ENCODE assay signal across 11 mouse cellular contexts in genomic region chr9:88542816-88543215, GRCm38 (mm10). TPM values are rescaled to one million over a fixed set of nuclear protein-coding genes. Genes with fewer than 3 reads are reported as not detected.
A peak's percentile ranks its signal among the peaks of the same experiment; 100 is the strongest.
DNase-seq lines count a peak whose midpoint lies in the region; ATAC-seq and TF ChIP-seq lines count a peak whose summit lies in the region.
"Had no signal": no experiment of that assay in that cellular context is flagged by ENCODE, and none has a peak within 500 bp of the region (broad histone marks: within the 10 kb centered on the region; RNA-seq: fewer than 3 reads in every experiment).

No protein-coding gene starts in this region.

- no peaks in the 10 kb centered on the region for H3K9me3 ChIP-seq in liver, postnatal 0 days (ENCODE audit: low read length)
- H3K9me3 ChIP-seq in liver, embryonic 12.5 days (replicated peaks), result no peaks in the 10 kb centered on the region
- no peaks in the 10 kb centered on the region for H3K9me3 ChIP-seq in forebrain, embryonic 16.5 days (ENCODE audit: control insufficient read depth, low read length)
- H3K9me3 ChIP-seq: stomach, embryonic 15.5 days had no signal

- H3K27me3 ChIP-seq in liver, postnatal 0 days (ENCODE audit: insufficient read depth, low read length), result no peaks in the 10 kb centered on the region
- H3K27me3 ChIP-seq in liver, embryonic 12.5 days (replicated peaks), result no peaks in the 10 kb centered on the region
- H3K27me3 ChIP-seq in forebrain, embryonic 16.5 days (replicated peaks; ENCODE audit: control insufficient read depth, insufficient read depth, low read length), result no peaks in the 10 kb centered on the region
- H3K27me3 ChIP-seq: stomach, embryonic 15.5 days had no signal

- TF ChIP-seq CTCF in liver, postnatal 0 days (IDR thresholded peaks at IDR 0.05; ENCODE audit: low read depth), result peak; percentile 58

- 30% methylated on average over 2 of the region's 2 CpGs for WGBS in liver, postnatal 0 days (ENCODE audit: insufficient replicate concordance)
- WGBS in liver, embryonic 12.5 days (ENCODE audit: insufficient replicate concordance), result 33% methylated on average over 2 of the region's 2 CpGs
- WGBS in forebrain, embryonic 16.5 days, result 25% methylated on average over 2 of the region's 2 CpGs

- no peaks in the 10 kb centered on the region for H3K36me3 ChIP-seq in liver, postnatal 0 days (replicated peaks; ENCODE audit: insufficient read depth, low read length)
- H3K36me3 ChIP-seq in liver, embryonic 12.5 days, result no peaks in the 10 kb centered on the region
- H3K36me3 ChIP-seq in forebrain, embryonic 16.5 days (ENCODE audit: control insufficient read depth, insufficient read depth), result no peaks in the 10 kb centered on the region
- H3K36me3 ChIP-seq: stomach, embryonic 15.5 days had no signal

- peak; percentile 38; the same call in 1 of the 2 replicates for ATAC-seq in liver, postnatal 0 days
- no peak for ATAC-seq in liver, embryonic 12.5 days
- ATAC-seq in forebrain, embryonic 16.5 days, result peak; percentile 32

- intact Hi-C loops in gastrocnemius, postnatal 14 days (cut with DNase I; ENCODE audit: low total_unique reads), result no loop called here

- H3K9ac ChIP-seq in liver, postnatal 0 days (replicated peaks), result no peak overlapping the region
- no peak overlapping the region for H3K9ac ChIP-seq in liver, embryonic 12.5 days
- no peak overlapping the region for H3K9ac ChIP-seq in forebrain, embryonic 16.5 days (replicated peaks; ENCODE audit: low read depth, low read length)
- H3K9ac ChIP-seq: stomach, embryonic 15.5 days had no signal

- no peak for TF ChIP-seq EP300 in liver, postnatal 0 days (IDR thresholded peaks at IDR 0.05; ENCODE audit: low read depth)

- peak; percentile 34 for DNase-seq in gastrocnemius, adult 18-20 months (ENCODE audit: low spot score)
- DNase-seq in gastrocnemius, postnatal 14 days, result no peak
- DNase-seq in liver, postnatal 0 days, result no peak
- peak; percentile 32 for DNase-seq in naive thymus-derived CD4-positive, alpha-beta T cell, adult 2 months (ENCODE audit: low read depth)
- no peak for DNase-seq in layer of hippocampus, postnatal 36 days
- no peak for DNase-seq in ovary, postnatal 10 days (ENCODE audit: low spot score)
- DNase-seq: gastrocnemius, postnatal 36 days had no signal

- peaks cover 4% of the 10 kb centered on the region; the same call in 1 of the 2 replicates for H3K4me1 ChIP-seq in liver, postnatal 0 days (ENCODE audit: insufficient read depth)
- peaks cover 10% of the 10 kb centered on the region for H3K4me1 ChIP-seq in liver, embryonic 12.5 days
- H3K4me1 ChIP-seq in forebrain, embryonic 16.5 days (replicated peaks; ENCODE audit: control insufficient read depth, insufficient read depth, low read length), result 0 out of 2 replicates have a peak, but pooled peaks cover 5% of the 10 kb centered on the region
- H3K4me1 ChIP-seq: stomach, embryonic 15.5 days had no signal

- no peak overlapping the region for H3K4me2 ChIP-seq in liver, postnatal 0 days (ENCODE audit: low read depth, low read length)
- no peak overlapping the region for H3K4me2 ChIP-seq in liver, embryonic 12.5 days
- H3K4me2 ChIP-seq in forebrain, embryonic 16.5 days (ENCODE audit: low read length), result no peak overlapping the region
- H3K4me2 ChIP-seq: stomach, embryonic 15.5 days had no signal

- no peak overlapping the region for H3K27ac ChIP-seq in liver, postnatal 0 days (ENCODE audit: low read depth)
- H3K27ac ChIP-seq in liver, embryonic 12.5 days, result no peak overlapping the region
- H3K27ac ChIP-seq in forebrain, embryonic 16.5 days (ENCODE audit: low read length), result no peak overlapping the region
- H3K27ac ChIP-seq: macrophage; stomach, embryonic 15.5 days had no signal

- no peak overlapping the region for H3K4me3 ChIP-seq in liver, postnatal 0 days (ENCODE audit: low read depth, low read length)
- no peak overlapping the region for H3K4me3 ChIP-seq in liver, embryonic 12.5 days
- no peak overlapping the region for H3K4me3 ChIP-seq in forebrain, embryonic 16.5 days (replicated peaks; ENCODE audit: low read length)
- H3K4me3 ChIP-seq: stomach, embryonic 15.5 days had no signal

RNA-seq across cellular contexts. Expression of gene Zfp949, which starts 5.0 kb away (rescaled TPM):
- total RNA-seq in gastrocnemius, adult 18-20 months (2021), result 1 to 10 TPM; 8.4 to 9.5 TPM
- total RNA-seq in gastrocnemius, postnatal 14 days (2021), result 1 to 10 TPM; 6.1 to 6.4 TPM
- polyA plus RNA-seq in liver, postnatal 0 days (2015; fragmentation: Nextera tagmentation; extraction: Ambion mirVana), result 4.5 and 4.6 TPM in 2 replicates
- polyA plus RNA-seq in liver, embryonic 12.5 days (2016; fragmentation: Nextera tagmentation; extraction: Ambion mirVana), result 5.9 and 6.2 TPM in 2 replicates
- 14.7 and 16.8 TPM in 2 replicates for polyA plus RNA-seq in forebrain, embryonic 16.5 days (2015; fragmentation: Nextera tagmentation; extraction: Ambion mirVana)
- 10 to 100 TPM; 22.4 to 24.7 TPM for total RNA-seq in layer of hippocampus, postnatal 36 days (2021)

RNA-seq across cellular contexts. Expression of gene Trim43a, which starts 37.9 kb away (rescaled TPM):
- under 1 TPM; 0.12 to 0.30 TPM for total RNA-seq in gastrocnemius, adult 18-20 months (2021)
- under 1 TPM in 1 of 2 experiments, not detected in 1; 0.27 TPM for total RNA-seq in gastrocnemius, postnatal 14 days (2021)
- polyA plus RNA-seq in liver, postnatal 0 days (2015; fragmentation: Nextera tagmentation; extraction: Ambion mirVana), result 0.05 TPM in 1 of 2 replicates, not detected in the other
- polyA plus RNA-seq in liver, embryonic 12.5 days (2016; fragmentation: Nextera tagmentation; extraction: Ambion mirVana), result not detected in 2 replicates
- polyA plus RNA-seq in forebrain, embryonic 16.5 days (2015; fragmentation: Nextera tagmentation; extraction: Ambion mirVana), result 0.20 and 0.24 TPM in 2 replicates
- 1 to 10 TPM; 1.4 to 1.5 TPM for total RNA-seq in layer of hippocampus, postnatal 36 days (2021)
- polyA plus RNA-seq: macrophage had no signal

Comparison
In these comparisons a context has a peak if more than half of its experiments do, and no peak if none do; other contexts are left out.
1. DNase-seq: peak in gastrocnemius, adult 18-20 months (single experiment) and naive thymus-derived CD4-positive, alpha-beta T cell, adult 2 months (single experiment); none in gastrocnemius, postnatal 14 days (single experiment), liver, postnatal 0 days (single experiment), layer of hippocampus, postnatal 36 days (0 of 2) and ovary, postnatal 10 days (single experiment).